Mouse (Mus musculus) stomach, postnatal 0 days (tissue): ENCODE measurements at regions not wholly inside any gene's neighbourhood (a gene's known extent, or its start where the extent isn't known, plus 50 kb on each side); places are given as distances from the start of the nearest gene placed in this dataset.

Experiments
- ATAC-seq: fragments of 200-750 bp; cut with Nextera tagmentation; 2 replicates; pipeline ENCODE4 v1.8.0; 2017; ENCODE audit not compliant: low FRiP score, low TSS enrichment
- DNase-seq: peaks from one replicate; pipeline ENCODE4 v3.0.0-alpha.2; 2016; ENCODE audit warnings: low spot score
- H3K27ac ChIP-seq: fragments of 300-500 bp; sonication (generic); replicated peaks from 2 replicates; pipeline ENCODE4 v1.5.1; 2014; ENCODE audit warnings: mild to moderate bottlenecking, control low read depth
- H3K27me3 ChIP-seq: fragments of 300-500 bp; sonication (generic); 2 replicates; pipeline ENCODE4 v1.6.1; 2014; ENCODE audit warnings: low read length; ENCODE audit not compliant: control insufficient read depth, insufficient read depth
- H3K36me3 ChIP-seq: fragments of 300-500 bp; sonication (generic); 2 replicates; pipeline ENCODE4 v1.6.1; 2014; ENCODE audit warnings: low read length, mixed read lengths; ENCODE audit not compliant: control insufficient read depth, insufficient read depth
- H3K4me1 ChIP-seq: fragments of 300-500 bp; sonication (generic); replicated peaks from 2 replicates; pipeline ENCODE4 v1.6.1; 2014; ENCODE audit warnings: antibody characterized with exemption; ENCODE audit not compliant: control insufficient read depth, insufficient read depth
- H3K4me2 ChIP-seq: fragments of 300-500 bp; sonication (generic); replicated peaks from 2 replicates; pipeline ENCODE4 v1.6.1; 2014; ENCODE audit warnings: low read depth, mild to moderate bottlenecking, control low read depth, moderate library complexity
- H3K4me3 ChIP-seq: fragments of 300-500 bp; sonication (generic); 2 replicates; pipeline ENCODE4 v1.5.1; 2014; ENCODE audit warnings: low read depth, low read length, control low read depth
- H3K9ac ChIP-seq: fragments of 300-500 bp; sonication (generic); 2 replicates; pipeline ENCODE4 v1.6.1; 2014; ENCODE audit warnings: mild to moderate bottlenecking, low read length, control low read depth, mixed read lengths
- H3K9me3 ChIP-seq: fragments of 300-500 bp; sonication (generic); 2 replicates; pipeline ENCODE4 v1.6.1; 2016; ENCODE audit warnings: low read length; ENCODE audit not compliant: control insufficient read depth
- CTCF ChIP-seq: IDR thresholded peaks from 2 replicates; pipeline ENCODE4 v1.5.1; 2016; ENCODE audit warnings: antibody characterized with exemption, low read depth, mild to moderate bottlenecking, moderate library complexity
- EP300 ChIP-seq: optimal IDR thresholded peaks from 2 replicates; pipeline ENCODE3; 2016; ENCODE audit warnings: antibody characterized with exemption
- WGBS: fragments of 180-500 bp; shearing (Covaris S2); extraction: QIAGEN DNeasy Blood & Tissue Kit; methylation state at CpG from one replicate; pipeline ENCODE4 v1.1.7; 2014; 5-methylcytosine and 5-hydroxymethylcytosine counted together

GRCm38 (mm10) chr8:8940899-8941298, 250.6 kb upstream of the Arglu1 start:
- H3K9ac ChIP-seq: no peak overlapping the region
- no peaks in the 10 kb centered on the region for H3K4me1 ChIP-seq
- H3K27me3 ChIP-seq: no peaks in the 10 kb centered on the region
- no peak overlapping the region for H3K4me3 ChIP-seq
- no peak overlapping the region for H3K27ac ChIP-seq
- TF ChIP-seq EP300 (no peak), CTCF (no peak)
- WGBS: 94% methylated on average over 4 of the region's 4 CpGs
- ATAC-seq: no peak
- no peaks in the 10 kb centered on the region for H3K9me3 ChIP-seq
- no peak overlapping the region for H3K4me2 ChIP-seq
- DNase-seq: no peak
- H3K36me3 ChIP-seq: no peaks in the 10 kb centered on the region

GRCm38 (mm10) chr8:8938536-8938935, 248.2 kb upstream of the Arglu1 start:
- no peak for ATAC-seq
- no peak overlapping the region for H3K4me3 ChIP-seq
- 80% methylated on average over 7 of the region's 7 CpGs for WGBS
- H3K36me3 ChIP-seq: no peaks in the 10 kb centered on the region
- no peak overlapping the region for H3K4me2 ChIP-seq
- no peak for DNase-seq
- TF ChIP-seq EP300 (no peak), CTCF (no peak)
- no peak overlapping the region for H3K9ac ChIP-seq
- no peaks in the 10 kb centered on the region for H3K27me3 ChIP-seq
- H3K9me3 ChIP-seq: no peaks in the 10 kb centered on the region
- H3K27ac ChIP-seq: no peak overlapping the region
- H3K4me1 ChIP-seq: no peaks in the 10 kb centered on the region

- Histone ChIP-seq H3K4me2 (no peak overlapping the region), H3K9ac (no peak overlapping the region), H3K27ac (no peak overlapping the region), H3K4me3 (no peak overlapping the region), H3K4me1 (no peaks in the 10 kb centered on the region), H3K9me3 (no peaks in the 10 kb centered on the region), H3K36me3 (no peaks in the 10 kb centered on the region), H3K27me3 (no peaks in the 10 kb centered on the region)
- ATAC-seq: no peak
- no peak for DNase-seq
- WGBS: 73% methylated on average over 3 of the region's 3 CpGs
- TF ChIP-seq EP300: no peak
- no peak for TF ChIP-seq CTCF
Observed at GRCm38 (mm10) chr8:8932466-8932865, 242.1 kb upstream of the Arglu1 start.

- Histone ChIP-seq H3K4me3 (no peak overlapping the region), H3K4me1 (no peaks in the 10 kb centered on the region), H3K27me3 (no peaks in the 10 kb centered on the region), H3K27ac (no peak overlapping the region), H3K9me3 (no peaks in the 10 kb centered on the region), H3K4me2 (no peak overlapping the region), H3K9ac (no peak overlapping the region), H3K36me3 (no peaks in the 10 kb centered on the region)
- no peak for ATAC-seq
- 67% methylated on average over 6 of the region's 6 CpGs for WGBS
- no peak for DNase-seq
- no peak for TF ChIP-seq EP300
- no peak for TF ChIP-seq CTCF
Observed at GRCm38 (mm10) chr8:8931746-8932145, 241.4 kb upstream of the Arglu1 start.

GRCm38 (mm10) chr8:8928074-8928862, 237.9 kb upstream of the Arglu1 start:
- TF ChIP-seq EP300 (no peak), CTCF (no peak)
- WGBS: 84% methylated on average over 18 of the region's 18 CpGs
- no peaks in the 10 kb centered on the region for H3K36me3 ChIP-seq
- no peak overlapping the region for H3K4me3 ChIP-seq
- no peak overlapping the region for H3K9ac ChIP-seq
- H3K27ac ChIP-seq: no peak overlapping the region
- no peaks in the 10 kb centered on the region for H3K27me3 ChIP-seq
- no peaks in the 10 kb centered on the region for H3K9me3 ChIP-seq
- ATAC-seq: no peak
- no peaks in the 10 kb centered on the region for H3K4me1 ChIP-seq
- no peak overlapping the region for H3K4me2 ChIP-seq
- no peak for DNase-seq

GRCm38 (mm10) chr8:8921446-8921845, 231.1 kb upstream of the Arglu1 start:
- H3K4me1 ChIP-seq: no peaks in the 10 kb centered on the region
- no peak overlapping the region for H3K27ac ChIP-seq
- no peak overlapping the region for H3K9ac ChIP-seq
- H3K27me3 ChIP-seq: no peaks in the 10 kb centered on the region
- H3K4me2 ChIP-seq: no peak overlapping the region
- H3K9me3 ChIP-seq: no peaks in the 10 kb centered on the region
- no peaks in the 10 kb centered on the region for H3K36me3 ChIP-seq
- TF ChIP-seq CTCF: no peak
- no peak for TF ChIP-seq EP300
- 58% methylated on average over 2 of the region's 2 CpGs for WGBS
- H3K4me3 ChIP-seq: no peak overlapping the region
- no peak for ATAC-seq
- DNase-seq: no peak
